Mouse (Mus musculus): Measurements from ENCODE around the gene 9130019O22Rik. TPM values are rescaled to one million over a fixed set of nuclear protein-coding genes. Genes with fewer than 3 reads are reported as not detected.
"Not testable (repeated sequence)": the region's sequence is repeated elsewhere in the genome, so short reads cannot be mapped to it uniquely, and the experiment has no call there.

Gene 9130019O22Rik
- polyA plus RNA-seq, 1 experiment from 2014 or later, result 4.4 TPM

GRCm38 (mm10) chr7:127402980-127403379 lies 16.0 kb upstream of the 9130019O22Rik start:
- Histone ChIP-seq H3K4me1 (peaks cover 12% of the 10 kb centered on the region), H3K27me3 (replicated peaks) (no peaks in the 10 kb centered on the region), H3K27ac (replicated peaks) (no peak overlapping the region), H3K9ac (replicated peaks) (no peak overlapping the region), H3K9me3 (replicated peaks) (no peaks in the 10 kb centered on the region), H3K36me3 (no peaks in the 10 kb centered on the region), H3K4me3 (replicated peaks) (no peak overlapping the region), H3K4me2 (no peak overlapping the region)
- 50% methylated on average over 2 of the region's 2 CpGs for WGBS
- ATAC-seq (ENCODE audit: low FRiP score), result no peak

DNA sequence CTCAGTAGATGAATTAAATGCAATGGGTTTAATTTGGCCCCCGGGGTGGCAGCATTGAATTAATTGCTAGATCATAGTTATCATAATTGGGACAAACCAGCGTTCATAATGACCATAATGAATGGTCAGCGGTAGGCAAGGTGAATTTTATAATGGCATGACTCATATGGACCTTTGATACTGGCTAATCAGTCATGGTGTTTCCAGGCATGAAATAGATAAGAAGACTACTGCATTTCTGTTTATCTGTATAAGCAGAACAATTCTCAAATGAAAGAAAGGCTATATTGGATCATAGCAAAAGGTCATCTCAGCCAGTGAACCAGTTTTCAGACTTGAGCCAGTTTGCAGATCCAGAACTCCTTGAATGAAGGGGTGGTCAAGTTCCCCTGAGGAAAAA lies 13.4 kb upstream of the 9130019O22Rik start:
- ATAC-seq (ENCODE audit: low FRiP score), result no peak
- no peak overlapping the region for H3K9ac ChIP-seq (replicated peaks)
- H3K4me3 ChIP-seq (replicated peaks), result no peak overlapping the region
- no peaks in the 10 kb centered on the region for H3K9me3 ChIP-seq (replicated peaks)
- no peaks in the 10 kb centered on the region for H3K36me3 ChIP-seq
- 62% methylated on average over 3 of the region's 3 CpGs for WGBS
- H3K4me2 ChIP-seq, result no peak overlapping the region
- H3K27ac ChIP-seq (replicated peaks), result no peak overlapping the region
- H3K4me1 ChIP-seq, result no peaks in the 10 kb centered on the region
- H3K27me3 ChIP-seq (replicated peaks), result peaks cover 4% of the 10 kb centered on the region; the same call in 1 of the 2 replicates

- H3K27me3 ChIP-seq (replicated peaks), result peaks cover 4% of the 10 kb centered on the region; the same call in 1 of the 2 replicates
- H3K27ac ChIP-seq (replicated peaks), result peak overlapping the region; percentile 81
- peak overlapping the region; percentile 68 for H3K4me3 ChIP-seq (replicated peaks)
- ATAC-seq (ENCODE audit: low FRiP score), result no peak
- H3K36me3 ChIP-seq, result no peaks in the 10 kb centered on the region; the same call in 1 of the 2 replicates
- peak overlapping the region; percentile 56 for H3K9ac ChIP-seq (replicated peaks)
- peaks cover 18% of the 10 kb centered on the region for H3K4me1 ChIP-seq
- WGBS, result 20% methylated on average over 7 of the region's 7 CpGs
- no peaks in the 10 kb centered on the region for H3K9me3 ChIP-seq (replicated peaks)
- H3K4me2 ChIP-seq, result peak overlapping the region; percentile 76
Observed at GRCm38 (mm10) chr7:127393944-127394333, 7.0 kb upstream of the 9130019O22Rik start.

DNA sequence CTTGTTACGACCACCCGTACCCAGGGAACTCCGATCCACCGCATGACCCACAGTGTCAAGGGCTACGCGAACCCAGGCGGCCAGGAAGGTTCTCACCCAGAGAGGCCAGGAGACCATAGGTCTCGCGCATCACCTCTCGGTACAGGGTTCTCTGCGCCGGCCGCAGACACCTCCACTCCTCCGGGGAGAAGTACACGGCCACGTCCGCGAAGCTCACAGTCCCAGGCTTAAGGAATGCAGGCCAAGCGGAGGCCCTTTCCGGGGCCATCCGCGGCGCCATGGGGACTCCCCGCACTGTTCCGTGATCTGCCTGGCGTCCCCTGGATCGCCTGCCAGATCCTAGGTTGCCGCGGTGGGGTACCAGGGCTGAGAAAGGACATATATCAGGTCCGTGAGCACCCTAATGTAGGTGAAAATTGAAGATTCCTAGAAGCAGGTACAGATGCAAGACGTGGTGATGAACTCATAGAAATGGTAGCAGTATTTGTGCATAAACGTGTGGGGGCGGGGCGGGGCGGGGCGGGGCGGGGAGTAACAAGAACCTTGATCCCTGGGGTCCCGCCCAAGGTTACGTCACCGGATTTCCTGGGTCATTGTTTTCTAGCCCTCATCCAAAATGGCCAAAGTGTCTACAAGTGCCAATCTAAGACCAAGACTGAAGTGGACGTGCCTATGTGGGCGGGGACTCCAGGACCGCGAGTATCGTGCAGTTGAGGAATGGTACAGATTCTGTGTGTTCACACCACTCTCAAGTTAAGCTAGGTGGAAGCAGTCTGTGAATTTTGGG lies 6.4 kb upstream of the 9130019O22Rik start, which contains the start of gene E430018J23Rik:
E430018J23Rik (minus strand) TSS at position 473 of the 787 bp plus-strand sequence.
- Histone ChIP-seq H3K9ac (replicated peaks) (peak within 1 kb of the TSS; percentile 90), H3K36me3 (no peaks in the 10 kb centered on the region; the same call in 1 of the 2 replicates), H3K9me3 (replicated peaks) (no peaks in the 10 kb centered on the region), H3K4me2 (peak within 1 kb of the TSS; percentile 76), H3K27me3 (replicated peaks) (peaks cover 4% of the 10 kb centered on the region; the same call in 1 of the 2 replicates), H3K4me1 (peaks cover 18% of the 10 kb centered on the region), H3K4me3 (replicated peaks) (peak within 1 kb of the TSS; percentile 68), H3K27ac (replicated peaks) (peak within 1 kb of the TSS; percentile 92)
- ATAC-seq (ENCODE audit: low FRiP score), result peak; percentile 94
- 1% methylated on average over 45 of the region's 45 CpGs for WGBS

GRCm38 (mm10) chr7:127392251-127392824 lies 5.4 kb upstream of the 9130019O22Rik start:
- peak overlapping the region; percentile 90 for H3K9ac ChIP-seq (replicated peaks)
- H3K27me3 ChIP-seq (replicated peaks), result peaks cover 2% of the 10 kb centered on the region; the same call in 1 of the 2 replicates
- no peaks in the 10 kb centered on the region for H3K9me3 ChIP-seq (replicated peaks)
- peaks cover 18% of the 10 kb centered on the region for H3K4me1 ChIP-seq
- no peaks in the 10 kb centered on the region; the same call in 1 of the 2 replicates for H3K36me3 ChIP-seq
- H3K4me2 ChIP-seq, result peak overlapping the region; percentile 76
- H3K4me3 ChIP-seq (replicated peaks), result peak overlapping the region; percentile 68
- 84% methylated on average over 8 of the region's 8 CpGs for WGBS
- no peak overlapping the region for H3K27ac ChIP-seq (replicated peaks)
- ATAC-seq (ENCODE audit: low FRiP score), result no peak

- Histone ChIP-seq H3K27me3 (replicated peaks) (no peaks in the 10 kb centered on the region), H3K4me2 (0 out of 2 replicates have a peak overlapping the region, but pooled peaks have one; percentile 76), H3K36me3 (no peaks in the 10 kb centered on the region; the same call in 1 of the 2 replicates), H3K4me3 (replicated peaks) (no peak overlapping the region), H3K9me3 (replicated peaks) (no peaks in the 10 kb centered on the region), H3K27ac (replicated peaks) (no peak overlapping the region), H3K9ac (replicated peaks) (no peak overlapping the region), H3K4me1 (peaks cover 18% of the 10 kb centered on the region)
- 95% methylated on average over 16 of the region's 16 CpGs for whole genome bisulfite sequencing
- ATAC-seq (ENCODE audit: low FRiP score), result no peak
Observed at GRCm38 (mm10) chr7:127391538-127391937, 4.6 kb upstream of the 9130019O22Rik start.

DNA sequence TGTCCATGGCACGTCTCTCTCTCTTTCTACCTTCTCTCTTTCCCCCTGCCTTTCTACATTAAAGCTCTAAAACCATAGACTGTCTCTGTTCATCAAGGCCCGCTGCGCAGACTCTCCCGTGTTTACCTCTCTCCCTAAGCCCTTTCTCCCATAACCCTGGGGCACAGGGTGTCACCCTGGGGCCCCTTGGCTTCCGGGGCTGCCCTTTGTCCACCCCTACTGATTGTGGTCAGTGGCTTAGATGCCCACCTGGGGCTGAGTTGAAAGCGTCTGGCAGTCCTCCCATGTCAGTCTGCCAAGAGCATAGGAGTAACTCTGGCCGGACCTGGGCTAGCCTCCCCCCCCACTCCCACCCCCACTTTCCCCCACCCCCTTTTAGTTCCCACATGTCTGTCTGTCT lies 3.3 kb upstream of the 9130019O22Rik start:
- H3K4me2 ChIP-seq, result no peak overlapping the region
- no peak for ATAC-seq (ENCODE audit: low FRiP score)

GRCm38 (mm10) chr7:127388201-127388600 lies 1.2 kb upstream of the 9130019O22Rik start:
- not testable (repeated sequence) for H3K36me3 ChIP-seq; H3K27me3 ChIP-seq (replicated peaks); H3K4me3 ChIP-seq (replicated peaks); H3K4me2 ChIP-seq; H3K9me3 ChIP-seq (replicated peaks); H3K9ac ChIP-seq (replicated peaks); H3K27ac ChIP-seq (replicated peaks); ATAC-seq (ENCODE audit: low FRiP score)
- H3K4me1 ChIP-seq, result peaks cover 19% of the 10 kb centered on the region

More for the DNA sequence above, 3.3 kb upstream of the 9130019O22Rik start:
- no peak overlapping the region for H3K9ac ChIP-seq (replicated peaks)
- no peaks in the 10 kb centered on the region for H3K9me3 ChIP-seq (replicated peaks)
- peaks cover 26% of the 10 kb centered on the region for H3K4me1 ChIP-seq
- H3K4me3 ChIP-seq (replicated peaks), result no peak overlapping the region
- no peaks in the 10 kb centered on the region for H3K27me3 ChIP-seq (replicated peaks)
- no peak overlapping the region for H3K27ac ChIP-seq (replicated peaks)
- WGBS, result 81% methylated on average over 7 of the region's 7 CpGs
- H3K36me3 ChIP-seq, result no peaks in the 10 kb centered on the region; the same call in 1 of the 2 replicates

DNA sequence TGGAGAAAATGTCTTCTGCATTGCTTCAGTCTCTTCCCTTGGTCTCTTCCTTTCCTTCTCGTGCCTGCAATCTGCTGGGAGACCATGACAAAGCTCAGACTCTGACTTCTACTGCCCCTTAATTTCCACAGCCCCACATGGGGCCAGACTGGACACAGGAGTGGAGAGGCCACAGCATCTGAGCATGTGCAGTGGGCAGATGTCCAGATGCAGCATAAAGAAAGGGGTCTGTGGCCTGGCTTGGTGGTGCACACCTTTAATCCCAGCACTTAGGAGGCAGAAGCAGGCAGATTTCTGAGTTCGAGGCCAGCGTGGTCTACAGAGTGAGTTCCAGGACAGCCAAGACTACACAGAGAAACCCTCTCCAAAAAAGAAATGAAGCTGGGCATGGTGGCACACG lies 1.4 kb downstream of the 9130019O22Rik start:
- 97% methylated on average over 4 of the region's 4 CpGs for WGBS
- not testable (repeated sequence) for H3K27ac ChIP-seq (replicated peaks); H3K27me3 ChIP-seq (replicated peaks); ATAC-seq (ENCODE audit: low FRiP score); H3K36me3 ChIP-seq; H3K4me1 ChIP-seq; H3K9ac ChIP-seq (replicated peaks); H3K4me2 ChIP-seq; H3K9me3 ChIP-seq (replicated peaks); H3K4me3 ChIP-seq (replicated peaks)

- H3K36me3 ChIP-seq, result peaks cover 9% of the 10 kb centered on the region
- H3K4me2 ChIP-seq, result no peak overlapping the region
- ATAC-seq (ENCODE audit: low FRiP score), result no peak
- no peak overlapping the region for H3K9ac ChIP-seq (replicated peaks)
- H3K9me3 ChIP-seq (replicated peaks), result no peaks in the 10 kb centered on the region
- 84% methylated on average over 6 of the region's 6 CpGs for WGBS
- H3K27me3 ChIP-seq (replicated peaks), result no peaks in the 10 kb centered on the region
- no peak overlapping the region for H3K27ac ChIP-seq (replicated peaks)
- H3K4me3 ChIP-seq (replicated peaks), result no peak overlapping the region
- H3K4me1 ChIP-seq, result peaks cover 7% of the 10 kb centered on the region; the same call in 1 of the 2 replicates
Observed at GRCm38 (mm10) chr7:127378310-127378921, 8.6 kb downstream of the 9130019O22Rik start.

GRCm38 (mm10) chr7:127375271-127376245 lies 11.4 kb downstream of the 9130019O22Rik start, which contains the start of gene Zfp747:
Zfp747 (minus strand) TSS chr7:127376050.
- not testable (repeated sequence) for H3K4me1 ChIP-seq; H3K36me3 ChIP-seq; H3K9me3 ChIP-seq (replicated peaks); H3K27me3 ChIP-seq (replicated peaks)
- Histone ChIP-seq H3K9ac (replicated peaks) (peak within 1 kb of the TSS; percentile 72), H3K27ac (replicated peaks) (peak within 1 kb of the TSS; percentile 82), H3K4me3 (replicated peaks) (peak within 1 kb of the TSS; percentile 75), H3K4me2 (peak within 1 kb of the TSS; percentile 78)
- peak; percentile 92 for ATAC-seq (ENCODE audit: low FRiP score)
- 3% methylated on average over 48 of the region's 49 CpGs for WGBS

Measured in neural tube, embryonic 15.5 days (tissue).